Mouse (Mus musculus) heart, embryonic 14.5 days (tissue): ENCODE measurements around the gene Fxyd5. TPM values are rescaled to one million over a fixed set of nuclear protein-coding genes. Genes with fewer than 3 reads are reported as not detected.
A peak's percentile ranks its signal among the peaks of the same experiment; 100 is the strongest.

ENCODE experiments used
- ATAC-seq: fragments of 200-750 bp; cut with Nextera tagmentation; 2 replicates; pipeline ENCODE4 v1.8.0; 2017; ENCODE audit warnings: low read depth, moderate TSS enrichment; ENCODE audit not compliant: insufficient number of reproducible peaks, insufficient read depth, low FRiP score
- H3K27ac ChIP-seq, 2 experiments: fragments of 200-500 bp in 1 of 2; fragments of 300-500 bp in 1 of 2; sonication (generic) in 1 of 2; replicated peaks in 1 of 2; 2 replicates each; pipeline ENCODE4 v1.5.1; 2012 to 2014; ENCODE audit warnings: low read depth in 2 of 2, low read length in 2 of 2, control low read depth in 1 of 2, mild to moderate bottlenecking in 1 of 2, mixed read lengths in 1 of 2; ENCODE audit not compliant: control insufficient read depth in 1 of 2, insufficient read depth in 1 of 2
- H3K27me3 ChIP-seq: fragments of 300-500 bp; sonication (generic); 2 replicates; pipeline ENCODE4 v1.6.1; 2014; ENCODE audit warnings: mild to moderate bottlenecking, low read length, control low read depth; ENCODE audit not compliant: control insufficient read depth, insufficient read depth
- H3K36me3 ChIP-seq: fragments of 300-500 bp; sonication (generic); 2 replicates; pipeline ENCODE4 v1.6.1; 2014; ENCODE audit warnings: mild to moderate bottlenecking, control low read depth, low read length, mixed read lengths; ENCODE audit not compliant: control insufficient read depth, insufficient read depth
- H3K4me1 ChIP-seq, 2 experiments: fragments of 200-500 bp in 1 of 2; fragments of 300-500 bp in 1 of 2; sonication (generic) in 1 of 2; 2 replicates each; pipeline ENCODE4 v1.6.1; 2012 to 2014; ENCODE audit warnings: low read length in 2 of 2, control low read depth in 1 of 2, mixed read lengths in 1 of 2; ENCODE audit not compliant: control insufficient read depth in 2 of 2, insufficient read depth in 2 of 2
- H3K4me2 ChIP-seq: fragments of 300-500 bp; sonication (generic); 2 replicates; pipeline ENCODE4 v1.6.1; 2014; ENCODE audit warnings: mild to moderate bottlenecking, low read length
- H3K4me3 ChIP-seq, 2 experiments: fragments of 200-500 bp in 1 of 2; fragments of 300-500 bp in 1 of 2; sonication (generic) in 1 of 2; 2 replicates each; pipeline ENCODE4 v1.5.1; 2012 to 2014; ENCODE audit warnings: low read length in 2 of 2, mild to moderate bottlenecking in 2 of 2, control low read depth in 1 of 2, low read depth in 1 of 2, moderate library complexity in 1 of 2; ENCODE audit not compliant: control insufficient read depth in 1 of 2, insufficient read depth in 1 of 2
- H3K9ac ChIP-seq: fragments of 300-500 bp; sonication (generic); 2 replicates; pipeline ENCODE4 v1.6.1; 2014; ENCODE audit warnings: mild to moderate bottlenecking, low read length
- H3K9me3 ChIP-seq: fragments of 300-500 bp; sonication (generic); 2 replicates; pipeline ENCODE4 v1.6.1; 2016; ENCODE audit warnings: low read length, control low read depth; ENCODE audit not compliant: control insufficient read depth
- WGBS: fragments of 180-500 bp; shearing (Covaris S2); extraction: QIAGEN DNeasy Blood & Tissue Kit; methylation state at CpG from one replicate; pipeline ENCODE4 v1.1.7; 2014; 5-methylcytosine and 5-hydroxymethylcytosine counted together
- polyA plus RNA-seq: library from polyadenylated mRNA; unstranded; fragments of >200 nt; fragmentation: Nextera tagmentation; extraction: Ambion mirVana; gene quantifications from 2 replicates; pipeline ENCODE4 v1.2.1, GENCODE M21; 2014

Gene Fxyd5
- polyA plus RNA-seq, 1 experiment from 2014 or later, result 36.1 TPM

- Histone ChIP-seq H3K27me3 (peaks cover 11% of the 10 kb centered on the region), H3K4me1 (peaks cover 34 to 36% of the 10 kb centered on the region in 2 experiments), H3K9me3 (no peaks in the 10 kb centered on the region), H3K36me3 (no peaks in the 10 kb centered on the region), H3K4me3 (no peak overlapping the region), H3K27ac (peak overlapping the region in 1 of 2 experiments; percentile 95; a peak in 1 of 4 replicates), H3K9ac (no peak overlapping the region), H3K4me2 (no peak overlapping the region)
- 69% methylated on average over 7 of the region's 7 CpGs for whole genome bisulfite sequencing
- no peak for ATAC-seq
These were observed 14.2 kb upstream of the Fxyd5 start for GRCm38 (mm10) chr7:31056448-31056847.

- peak overlapping the region; percentile 95 to 97 for H3K27ac ChIP-seq
- peaks cover 36 to 41% of the 10 kb centered on the region in 2 experiments for H3K4me1 ChIP-seq
- peak overlapping the region in 1 of 2 experiments; percentile 60; a peak in 1 of 4 replicates for H3K4me3 ChIP-seq
- WGBS, result 9% methylated on average over 3 of the region's 4 CpGs
- ATAC-seq, result no peak
- peak overlapping the region; percentile 69 for H3K4me2 ChIP-seq
- H3K9me3 ChIP-seq, result no peaks in the 10 kb centered on the region
- H3K36me3 ChIP-seq, result no peaks in the 10 kb centered on the region
- H3K27me3 ChIP-seq, result peaks cover 16% of the 10 kb centered on the region
- peak overlapping the region; percentile 45; the same call in 1 of the 2 replicates for H3K9ac ChIP-seq
These were observed 13.6 kb upstream of the Fxyd5 start for GRCm38 (mm10) chr7:31055883-31056282.

DNA sequence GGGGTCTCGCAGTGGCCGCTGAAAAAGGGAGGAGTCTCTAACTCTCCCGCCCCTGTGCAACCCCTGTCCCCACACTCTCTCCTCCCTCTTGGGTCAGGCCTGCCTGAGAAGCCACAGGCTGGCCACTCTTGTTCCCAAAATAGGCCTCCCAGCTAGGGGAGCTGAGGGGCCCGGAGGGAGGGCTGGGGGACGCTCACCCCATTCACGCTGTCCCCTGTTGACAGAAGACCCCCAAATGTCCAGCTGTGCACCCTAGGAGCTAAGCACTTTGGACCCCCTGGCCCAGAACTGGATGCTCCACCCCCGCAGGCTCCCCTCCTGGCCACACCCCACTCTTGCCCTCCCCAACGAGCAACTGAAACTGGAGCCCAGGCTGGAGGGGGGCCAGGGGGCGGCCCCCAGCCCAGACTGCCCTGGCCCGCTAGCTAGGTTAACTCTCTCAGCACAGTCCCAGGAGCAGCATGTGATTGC, 13.1 kb upstream of the Fxyd5 start:
- 6% methylated on average over 10 of the region's 10 CpGs for WGBS
- Histone ChIP-seq H3K9ac (peak overlapping the region; percentile 81), H3K36me3 (no peaks in the 10 kb centered on the region), H3K9me3 (no peaks in the 10 kb centered on the region), H3K4me2 (peak overlapping the region; percentile 69), H3K4me1 (peaks cover 36 to 45% of the 10 kb centered on the region in 2 experiments), H3K27me3 (peaks cover 21% of the 10 kb centered on the region), H3K27ac (peak overlapping the region; percentile 95 to 97), H3K4me3 (peak overlapping the region; percentile 51 to 60)
- ATAC-seq, result peak; percentile 88

DNA sequence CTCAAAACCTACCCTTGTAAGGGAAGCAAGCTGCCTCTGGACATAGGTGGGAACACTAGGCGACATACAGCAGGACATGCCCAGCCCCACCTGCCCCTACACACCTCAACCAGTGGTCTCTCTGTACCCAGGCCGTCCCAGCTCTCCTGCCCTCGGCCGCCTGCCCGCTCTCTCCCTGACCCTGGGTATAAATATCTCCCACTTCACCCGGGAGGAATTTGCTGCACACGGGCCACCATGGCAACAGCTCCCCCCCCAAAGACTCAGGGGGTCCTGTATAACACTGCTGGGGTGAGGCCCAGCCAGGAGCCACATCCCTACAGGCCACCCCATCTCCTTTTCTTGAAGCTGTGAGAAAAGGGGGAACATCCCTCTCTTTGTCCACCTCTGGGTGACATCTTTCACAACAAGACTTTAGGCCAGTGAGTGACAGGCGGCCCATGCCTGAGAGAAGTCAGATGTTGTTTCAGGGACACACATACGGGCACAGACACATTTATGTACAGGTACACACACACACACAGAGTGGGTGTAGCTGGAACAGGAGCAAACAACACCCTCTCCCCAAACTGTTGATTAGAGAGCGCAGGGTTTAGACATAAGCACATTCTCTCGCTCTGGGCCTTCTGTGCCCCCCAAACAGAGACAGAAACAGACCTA, 12.5 kb upstream of the Fxyd5 start:
- Histone ChIP-seq H3K4me2 (peak overlapping the region; percentile 69), H3K27ac (peak overlapping the region; percentile 95 to 97), H3K27me3 (peaks cover 27% of the 10 kb centered on the region), H3K4me1 (peaks cover 38 to 51% of the 10 kb centered on the region in 2 experiments), H3K9ac (peak overlapping the region; percentile 81), H3K36me3 (no peaks in the 10 kb centered on the region), H3K9me3 (no peaks in the 10 kb centered on the region), H3K4me3 (peak overlapping the region; percentile 51 to 60)
- ATAC-seq, result peak; percentile 36
- WGBS, result 16% methylated on average over 11 of the region's 11 CpGs

DNA sequence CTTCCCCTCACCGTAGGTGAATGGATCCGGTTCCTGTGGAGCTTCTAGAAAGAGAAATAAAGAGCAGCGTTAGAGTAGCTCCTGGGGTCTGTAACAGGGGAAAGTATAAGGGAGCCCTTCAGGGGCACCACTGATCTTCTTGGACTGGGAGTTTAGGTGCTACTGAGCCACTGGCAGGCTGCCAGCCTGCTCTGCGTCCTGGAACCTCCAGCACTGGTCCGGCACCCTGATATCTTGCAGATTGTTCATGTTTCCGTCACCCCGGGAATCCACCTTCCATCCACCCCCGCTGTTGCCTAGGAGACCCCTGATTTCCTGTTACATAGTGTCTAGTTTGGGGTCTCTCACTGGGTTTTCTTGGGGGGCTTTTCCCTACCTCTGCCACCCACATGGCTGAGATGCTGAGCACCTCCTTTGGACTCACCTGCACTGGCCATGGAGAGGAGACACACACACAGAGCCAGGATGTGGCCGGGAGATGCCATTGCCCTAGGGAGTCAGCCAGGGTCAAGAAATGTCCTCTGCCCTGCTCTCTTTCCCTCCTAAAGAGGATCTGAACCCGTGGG, 11.7 kb upstream of the Fxyd5 start:
- 9% methylated on average over 10 of the region's 10 CpGs for WGBS
- Histone ChIP-seq H3K4me1 (peaks cover 36 to 55% of the 10 kb centered on the region in 2 experiments), H3K4me2 (peak overlapping the region; percentile 69), H3K4me3 (peak overlapping the region; percentile 51 to 60), H3K9ac (peak overlapping the region; percentile 81), H3K36me3 (no peaks in the 10 kb centered on the region), H3K9me3 (no peaks in the 10 kb centered on the region), H3K27ac (peak overlapping the region; percentile 95 to 97), H3K27me3 (peaks cover 34% of the 10 kb centered on the region)
- ATAC-seq, result no peak

DNA sequence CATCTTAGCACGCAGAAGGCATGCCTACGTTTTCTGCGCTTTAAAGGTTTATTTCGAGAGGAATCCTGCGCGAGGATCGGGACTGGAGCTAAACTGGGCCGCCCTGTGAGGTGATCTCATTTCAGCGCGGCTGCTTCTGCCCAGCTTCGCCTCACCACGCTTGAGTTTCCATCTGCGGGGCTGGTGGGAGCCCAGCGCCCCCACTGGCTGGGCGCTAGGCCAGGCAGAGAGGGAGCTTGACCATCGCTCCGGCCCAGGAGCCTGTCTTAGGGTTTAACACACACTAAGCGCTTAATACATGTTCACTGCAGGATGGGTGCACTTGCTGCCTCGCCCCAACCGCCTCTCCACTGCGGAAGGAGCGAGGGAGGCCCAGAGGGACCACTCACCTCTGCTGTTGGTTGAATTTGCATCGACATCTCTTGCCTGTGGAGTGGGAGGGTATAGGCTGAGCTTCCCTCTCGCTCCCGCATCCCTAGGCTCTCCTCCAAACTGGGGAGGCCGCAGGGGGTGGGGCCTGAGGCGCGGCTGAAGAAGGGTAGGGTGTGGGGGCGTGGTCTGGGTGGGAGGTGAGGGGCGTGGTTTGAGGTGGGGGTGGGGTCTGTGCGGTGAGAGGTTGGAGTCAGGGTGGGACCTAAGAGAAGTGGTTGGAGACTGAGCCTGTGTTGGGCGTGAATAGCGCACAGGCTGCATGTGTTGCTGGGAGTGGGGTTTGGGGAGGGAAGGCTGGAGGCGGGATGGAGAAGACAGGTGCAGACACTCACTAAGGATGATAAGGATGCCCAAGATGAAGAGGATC, 10.6 kb upstream of the Fxyd5 start:
- Histone ChIP-seq H3K4me1 (peaks cover 36 to 55% of the 10 kb centered on the region in 2 experiments), H3K27me3 (peaks cover 34% of the 10 kb centered on the region), H3K9me3 (no peaks in the 10 kb centered on the region), H3K4me2 (peak overlapping the region; percentile 69), H3K36me3 (no peaks in the 10 kb centered on the region), H3K9ac (peak overlapping the region; percentile 81), H3K27ac (peak overlapping the region in 1 of 2 experiments; percentile 33; a peak in 1 of 4 replicates), H3K4me3 (peak overlapping the region; percentile 51 to 60)
- 3% methylated on average over 34 of the region's 34 CpGs for WGBS
- no peak for ATAC-seq

GRCm38 (mm10) chr7:31052251-31052635, 10.0 kb upstream of the Fxyd5 start:
- Histone ChIP-seq H3K4me2 (peak overlapping the region; percentile 69), H3K4me1 (peaks cover 36 to 55% of the 10 kb centered on the region in 2 experiments), H3K9me3 (no peaks in the 10 kb centered on the region), H3K27me3 (peaks cover 34% of the 10 kb centered on the region), H3K27ac (0 out of 4 replicates have a peak overlapping the region, but pooled peaks of 1 of the 2 experiments have one; percentile 33), H3K4me3 (peak overlapping the region; percentile 17 to 51), H3K9ac (peak overlapping the region; percentile 81), H3K36me3 (no peaks in the 10 kb centered on the region)
- WGBS, result 14% methylated on average over 22 of the region's 22 CpGs
- ATAC-seq, result no peak
